Comparison of ENCODE assay signal across 9 mouse cellular contexts in genomic region chr2:156841841-156842706, GRCm38 (mm10). TPM values are rescaled to one million over a fixed set of nuclear protein-coding genes. Genes with fewer than 3 reads are reported as not detected.
DNase-seq lines count a peak whose midpoint lies in the region; ATAC-seq and TF ChIP-seq lines count a peak whose summit lies in the region.
"Had no signal": no experiment of that assay in that cellular context is flagged by ENCODE, and none has a peak within 500 bp of the region (broad histone marks: within the 10 kb centered on the region; RNA-seq: fewer than 3 reads in every experiment).

No protein-coding gene starts in this region.

- peak overlapping the region; percentile 97 for H3K9ac ChIP-seq in intestine, embryonic 14.5 days (ENCODE audit: low read length)
- H3K9ac ChIP-seq in lung, embryonic 15.5 days = peak overlapping the region; percentile 90

- peak overlapping the region; percentile 46 for H3K4me3 ChIP-seq in bone marrow, adult 2 months (replicated peaks; ENCODE audit: control insufficient read depth, low read depth, low read length)
- H3K4me3 ChIP-seq in intestine, embryonic 14.5 days (ENCODE audit: low read depth, low read length) = peak overlapping the region; percentile 92
- peak overlapping the region; percentile 95 for H3K4me3 ChIP-seq in lung, embryonic 15.5 days

- no peak for ATAC-seq in intestine, embryonic 14.5 days (replicated peaks; ENCODE audit: low FRiP score, low TSS enrichment, low read depth)
- no peak; the same call in 1 of the 2 replicates for ATAC-seq in lung, embryonic 15.5 days (ENCODE audit: borderline replicate concordance, extremely low read depth, low FRiP score, low TSS enrichment)

- H3K4me2 ChIP-seq in intestine, embryonic 14.5 days (ENCODE audit: low read length) = peak overlapping the region; percentile 80
- peak overlapping the region; percentile 73 for H3K4me2 ChIP-seq in lung, embryonic 15.5 days

- no peak for TF ChIP-seq POLR2A in bone marrow, adult 2 months (IDR thresholded peaks at IDR 0.05; ENCODE audit: borderline replicate concordance, control insufficient read depth, low read depth, low read length)

- peak; percentile 64 to 67 for DNase-seq in right cerebral cortex, postnatal 10 days (ENCODE audit: low spot score in 2 of 2)
- no peak for DNase-seq in right cerebral cortex, postnatal 36 days (ENCODE audit: low spot score in 2 of 2)
- peak; percentile 66 for DNase-seq in gastrocnemius, adult 18-20 months (ENCODE audit: low spot score)
- DNase-seq in intestine, embryonic 14.5 days (ENCODE audit: low spot score) = peak; percentile 81
- DNase-seq in ovary, adult 18-20 months (ENCODE audit: low spot score) = peak; percentile 69
- DNase-seq in urinary bladder, postnatal 25 days (ENCODE audit: low spot score) = peak; percentile 33

- peaks cover 27% of the 10 kb centered on the region for H3K36me3 ChIP-seq in intestine, embryonic 14.5 days (ENCODE audit: control insufficient read depth, insufficient read depth, low read length)
- H3K36me3 ChIP-seq in lung, embryonic 15.5 days = peaks cover 11% of the 10 kb centered on the region; the same call in 1 of the 2 replicates

- H3K4me1 ChIP-seq in bone marrow, adult 2 months (ENCODE audit: control insufficient read depth, insufficient read depth, low read length) = no peaks in the 10 kb centered on the region; the same call in 1 of the 2 replicates
- H3K4me1 ChIP-seq in intestine, embryonic 14.5 days (replicated peaks; ENCODE audit: control insufficient read depth, insufficient read depth, low read length) = peaks cover 60% of the 10 kb centered on the region
- H3K4me1 ChIP-seq in lung, embryonic 15.5 days = peaks cover 70% of the 10 kb centered on the region

- 34% methylated on average over 20 of the region's 20 CpGs for WGBS in bone marrow, adult 2 months
- WGBS in intestine, embryonic 14.5 days = 4% methylated on average over 20 of the region's 20 CpGs
- WGBS in lung, embryonic 15.5 days = 6% methylated on average over 20 of the region's 20 CpGs

- no peak overlapping the region for H3K27ac ChIP-seq in bone marrow, adult 2 months (ENCODE audit: control insufficient read depth, insufficient read depth, low read depth, low read length, poor library complexity)
- H3K27ac ChIP-seq in intestine, embryonic 14.5 days (ENCODE audit: low read depth) = peak overlapping the region; percentile 96
- H3K27ac ChIP-seq in lung, embryonic 15.5 days = peak overlapping the region; percentile 97

- H3K9me3 ChIP-seq in intestine, embryonic 14.5 days (ENCODE audit: control insufficient read depth, low read length) = no peaks in the 10 kb centered on the region
- H3K9me3 ChIP-seq in lung, embryonic 15.5 days = no peaks in the 10 kb centered on the region

- no peaks in the 10 kb centered on the region for H3K27me3 ChIP-seq in intestine, embryonic 14.5 days (replicated peaks; ENCODE audit: control insufficient read depth, insufficient read depth, low read length)
- H3K27me3 ChIP-seq in lung, embryonic 15.5 days = no peaks in the 10 kb centered on the region

- no peak for TF ChIP-seq CTCF in bone marrow, adult 2 months (IDR thresholded peaks at IDR 0.05; ENCODE audit: control insufficient read depth, insufficient read depth, low read length)

RNA-seq across cellular contexts. Expression of gene Tgif2, which starts 2.3 kb away (rescaled TPM):
- polyA plus RNA-seq in bone marrow, adult 2 months (2011; ENCODE audit: insufficient read depth, insufficient read length, low replicate concordance, missing spikeins) = 3.1 and 5.5 TPM in 2 replicates
- total RNA-seq in gastrocnemius, adult 18-20 months (2021) = under 1 TPM; 0.21 to 0.40 TPM
- 61.4 and 63.5 TPM in 2 replicates for polyA plus RNA-seq in intestine, embryonic 14.5 days (2014; fragmentation: Nextera tagmentation; extraction: Ambion mirVana)
- polyA plus RNA-seq in lung, embryonic 15.5 days (2015; fragmentation: Nextera tagmentation; extraction: Ambion mirVana) = 55.7 and 56.1 TPM in 2 replicates

RNA-seq across cellular contexts. Expression of gene 4930518I15Rik, which starts 15.7 kb away (rescaled TPM):
- polyA plus RNA-seq in bone marrow, adult 2 months (2011; ENCODE audit: insufficient read depth, insufficient read length, low replicate concordance, missing spikeins) = 2.2 and 2.7 TPM in 2 replicates
- under 1 TPM; 0.50 to 0.55 TPM for total RNA-seq in gastrocnemius, adult 18-20 months (2021)
- 6.3 and 8.9 TPM in 2 replicates for polyA plus RNA-seq in intestine, embryonic 14.5 days (2014; fragmentation: Nextera tagmentation; extraction: Ambion mirVana)
- 6.0 and 7.5 TPM in 2 replicates for polyA plus RNA-seq in lung, embryonic 15.5 days (2015; fragmentation: Nextera tagmentation; extraction: Ambion mirVana)

RNA-seq across cellular contexts. Expression of gene Rab5if, which starts 20.9 kb away (rescaled TPM):
- polyA plus RNA-seq in bone marrow, adult 2 months (2011; ENCODE audit: insufficient read depth, insufficient read length, low replicate concordance, missing spikeins) = 55.4 and 82.3 TPM in 2 replicates
- total RNA-seq in gastrocnemius, adult 18-20 months (2021) = 10 to 100 TPM; 79.4 to 87.3 TPM
- polyA plus RNA-seq in intestine, embryonic 14.5 days (2014; fragmentation: Nextera tagmentation; extraction: Ambion mirVana) = 253 and 276 TPM in 2 replicates
- 186 and 190 TPM in 2 replicates for polyA plus RNA-seq in lung, embryonic 15.5 days (2015; fragmentation: Nextera tagmentation; extraction: Ambion mirVana)

RNA-seq across cellular contexts. Expression of gene Sla2, which starts 44.9 kb away (rescaled TPM):
- polyA plus RNA-seq in bone marrow, adult 2 months (2011; ENCODE audit: insufficient read depth, insufficient read length, low replicate concordance, missing spikeins) = 1.8 and 6.7 TPM in 2 replicates
- total RNA-seq in gastrocnemius, adult 18-20 months (2021) = not detected
- polyA plus RNA-seq in intestine, embryonic 14.5 days (2014; fragmentation: Nextera tagmentation; extraction: Ambion mirVana) = 0.40 and 0.51 TPM in 2 replicates
- 0.38 and 2.4 TPM in 2 replicates for polyA plus RNA-seq in lung, embryonic 15.5 days (2015; fragmentation: Nextera tagmentation; extraction: Ambion mirVana)
- total RNA-seq: gastrocnemius, postnatal 4 days had no signal

Comparison
In these comparisons a context has a peak if more than half of its experiments do, and no peak if none do; other contexts are left out.
1. DNase-seq: peak in right cerebral cortex, postnatal 10 days (2 of 2), gastrocnemius, adult 18-20 months (single experiment), intestine, embryonic 14.5 days (single experiment), ovary, adult 18-20 months (single experiment) and urinary bladder, postnatal 25 days (single experiment); none in right cerebral cortex, postnatal 36 days (0 of 2).
2. Peak in every context shown above with its lines, with median percentiles within 50 percentile points of each other: H3K4me3 ChIP-seq.